Mouse (Mus musculus) left cerebral cortex, postnatal 36 days (tissue): ENCODE results near the gene Cd83. TPM values are rescaled to one million over a fixed set of nuclear protein-coding genes. Genes with fewer than 3 reads are reported as not detected.

ENCODE experiments used
- DNase-seq, 2 experiments: peaks; one replicate each; pipeline ENCODE4 v3.0.0; 2021 to 2022; ENCODE audit warnings: low spot score in 2 of 2, mixed read lengths in 1 of 2
- intact Hi-C: fragments of 180-260 bp; cut with DNase I; formaldehyde crosslinking; loops from one replicate; pipeline ENCODE4 v1.15.1; 2025
- total RNA-seq, 2 experiments: library from RNA; stranded (reverse); gene quantifications; 2 replicates each; pipeline ENCODE4 v1.2.3; 2021

The Cd83 gene
- 1 to 10 TPM; 7.7 to 9.6 TPM for total RNA-seq

GRCm38 (mm10) chr13:43784725-43785711 is at the start of gene Cd83:
TSS of gene Cd83 (plus strand) at chr13:43784775.
- intact Hi-C loops: no loop called here
- peak; percentile 55 to 74 for DNase-seq

DNA sequence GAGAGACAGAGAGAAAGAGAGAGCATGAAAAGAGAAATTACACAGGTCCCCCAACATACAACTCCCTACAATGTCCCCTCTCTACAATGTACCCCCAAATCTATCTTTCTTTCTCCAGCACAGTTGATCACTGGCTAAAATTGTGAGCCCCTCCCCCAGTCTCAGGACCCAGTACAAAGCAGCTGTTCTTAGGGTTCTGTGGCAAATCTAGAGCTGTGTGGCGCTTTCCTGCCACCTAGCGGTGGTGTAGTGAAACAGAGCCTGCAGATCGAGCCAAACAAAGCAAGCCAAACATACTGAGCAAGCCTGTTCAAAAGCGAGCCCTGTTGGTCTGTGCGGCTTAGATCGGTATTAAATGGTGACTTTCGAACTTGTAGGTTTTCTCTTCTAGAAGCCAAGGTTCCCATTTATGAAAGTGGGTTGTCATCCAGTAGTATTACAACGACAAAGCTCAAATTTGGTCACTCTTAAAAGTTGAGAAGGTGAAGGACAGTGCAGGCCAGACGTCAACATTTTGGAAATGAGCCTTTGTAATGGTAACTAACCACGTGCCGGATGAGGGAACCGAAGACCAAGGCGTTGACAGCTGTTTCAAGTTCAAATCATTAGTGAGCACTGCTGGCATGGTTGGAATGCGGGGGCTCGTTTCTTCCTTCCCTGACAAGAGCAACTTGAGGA is 44.8 kb upstream of the Cd83 start:
- intact Hi-C loops: loop anchor here (5.0 kb wide), 2 partner anchors 162 to 562 kb away; no protein-coding TSS in a partner anchor
- DNase-seq: peak; percentile 81 to 84

- no peak for DNase-seq
Observed at GRCm38 (mm10) chr13:43740276-43740608, 44.3 kb upstream of the Cd83 start.

DNA sequence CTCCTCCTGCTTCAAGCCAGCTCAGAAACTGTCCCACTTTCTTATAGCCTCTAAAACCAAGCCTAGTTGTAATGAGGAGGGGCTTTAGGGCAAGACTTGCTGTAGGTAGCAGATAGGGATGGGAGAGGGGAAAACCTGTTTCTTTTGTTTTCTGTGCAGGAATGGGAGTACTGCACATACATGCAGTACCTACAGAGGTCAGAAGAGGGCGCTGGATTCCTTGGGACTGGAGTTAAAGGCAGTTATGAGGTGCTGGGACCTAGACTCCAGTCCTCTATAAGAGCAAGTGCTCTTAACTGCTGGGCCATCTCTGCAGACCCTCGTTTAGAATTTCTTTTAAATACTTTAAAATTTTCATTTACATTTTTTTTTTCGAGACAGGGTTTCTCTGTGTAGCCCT is 41.9 kb upstream of the Cd83 start:
- intact Hi-C loops: no loop called here

More at GRCm38 (mm10) chr13:43740276-43740608, 44.3 kb upstream of the Cd83 start:
- intact Hi-C loops: no loop called here

GRCm38 (mm10) chr13:43744259-43744658 is 40.3 kb upstream of the Cd83 start:
- intact Hi-C loops: no loop called here
- DNase-seq: no peak

More for the DNA sequence above, 41.9 kb upstream of the Cd83 start:
- no peak for DNase-seq

- intact Hi-C loops: no loop called here
- DNase-seq: no peak
Observed at GRCm38 (mm10) chr13:43750301-43750700, 34.3 kb upstream of the Cd83 start.

- intact Hi-C loops: no loop called here
- no peak for DNase-seq
Observed at GRCm38 (mm10) chr13:43750966-43751365, 33.6 kb upstream of the Cd83 start.

DNA sequence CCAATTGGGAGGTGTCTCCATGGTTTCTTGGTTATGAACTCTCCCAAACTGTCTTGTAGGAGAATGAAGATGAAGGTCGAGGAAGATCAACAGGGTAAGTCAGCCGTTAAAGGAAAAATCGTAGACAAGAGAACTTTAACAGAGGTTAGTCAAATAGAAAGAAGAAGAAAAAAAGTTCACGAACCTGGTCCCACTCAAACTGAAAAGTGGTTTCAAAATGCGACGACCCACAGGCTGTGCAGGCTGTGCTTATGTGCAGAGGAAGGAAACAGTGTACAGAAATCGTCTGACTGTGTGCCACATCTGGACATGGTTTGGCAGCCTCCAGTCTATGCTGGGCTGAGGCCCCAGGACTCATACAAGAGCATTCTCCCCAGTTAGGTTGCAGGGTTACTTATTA is 32.2 kb upstream of the Cd83 start:
- DNase-seq: no peak
- intact Hi-C loops: no loop called here

- DNase-seq: no peak
- intact Hi-C loops: no loop called here
Observed at GRCm38 (mm10) chr13:43753652-43754051, 30.9 kb upstream of the Cd83 start.

GRCm38 (mm10) chr13:43754455-43755128 is 30.0 kb upstream of the Cd83 start:
- intact Hi-C loops: no loop called here
- DNase-seq: no peak

- no peak for DNase-seq
- intact Hi-C loops: no loop called here
Observed at GRCm38 (mm10) chr13:43755573-43755972, 29.0 kb upstream of the Cd83 start.

DNA sequence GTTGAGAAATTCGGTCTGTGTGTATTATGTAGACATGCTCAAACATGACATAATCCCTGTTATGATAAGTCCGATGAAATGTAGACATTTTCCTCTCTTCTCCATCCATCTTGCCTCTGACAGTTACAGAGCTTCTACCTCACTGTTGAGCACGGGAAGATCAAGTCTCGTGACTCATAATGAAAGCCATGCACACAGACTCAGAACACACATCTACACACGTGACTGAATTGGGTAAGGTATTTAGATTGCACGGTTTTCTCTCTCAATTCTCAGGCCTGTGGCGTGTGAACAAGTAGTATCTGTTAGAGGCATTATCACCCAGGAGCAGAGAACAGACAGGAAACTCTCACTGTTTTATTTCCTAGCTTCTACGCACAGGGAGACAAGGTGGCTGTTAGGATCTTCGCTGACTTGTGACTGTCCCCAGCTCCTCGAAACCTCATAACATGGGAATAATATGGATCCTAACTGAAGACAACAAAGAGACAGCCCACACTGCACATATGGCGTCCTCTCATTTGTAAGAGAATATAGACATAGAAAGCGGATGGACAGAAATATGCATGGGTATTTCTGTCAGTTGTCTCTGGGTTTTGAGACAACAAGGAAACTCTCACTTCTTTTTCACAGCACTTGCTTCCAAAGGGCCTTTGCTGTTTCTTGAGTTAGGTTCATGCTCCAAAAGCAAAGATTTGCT is 23.3 kb upstream of the Cd83 start:
- DNase-seq: no peak
- intact Hi-C loops: no loop called here

DNA sequence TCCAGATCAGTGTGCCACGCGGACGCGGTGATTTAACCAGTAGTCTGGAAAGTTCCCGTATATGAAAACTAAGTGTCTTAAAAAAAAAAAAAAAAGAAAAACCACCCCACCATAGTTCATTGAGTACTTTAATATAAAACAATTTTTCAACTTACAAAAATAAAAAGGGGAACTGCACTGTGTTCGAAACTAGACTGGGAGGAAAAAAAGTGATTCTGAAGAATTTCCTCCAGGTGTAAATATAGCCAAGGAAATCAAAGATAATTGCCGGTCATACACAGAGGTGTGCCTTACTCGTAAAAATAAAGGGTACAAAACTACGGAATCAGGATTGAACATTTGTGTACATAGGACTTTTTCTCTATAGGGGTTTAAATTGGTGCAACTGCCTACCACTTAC is 21.7 kb upstream of the Cd83 start:
- intact Hi-C loops: no loop called here
- no peak for DNase-seq

DNA sequence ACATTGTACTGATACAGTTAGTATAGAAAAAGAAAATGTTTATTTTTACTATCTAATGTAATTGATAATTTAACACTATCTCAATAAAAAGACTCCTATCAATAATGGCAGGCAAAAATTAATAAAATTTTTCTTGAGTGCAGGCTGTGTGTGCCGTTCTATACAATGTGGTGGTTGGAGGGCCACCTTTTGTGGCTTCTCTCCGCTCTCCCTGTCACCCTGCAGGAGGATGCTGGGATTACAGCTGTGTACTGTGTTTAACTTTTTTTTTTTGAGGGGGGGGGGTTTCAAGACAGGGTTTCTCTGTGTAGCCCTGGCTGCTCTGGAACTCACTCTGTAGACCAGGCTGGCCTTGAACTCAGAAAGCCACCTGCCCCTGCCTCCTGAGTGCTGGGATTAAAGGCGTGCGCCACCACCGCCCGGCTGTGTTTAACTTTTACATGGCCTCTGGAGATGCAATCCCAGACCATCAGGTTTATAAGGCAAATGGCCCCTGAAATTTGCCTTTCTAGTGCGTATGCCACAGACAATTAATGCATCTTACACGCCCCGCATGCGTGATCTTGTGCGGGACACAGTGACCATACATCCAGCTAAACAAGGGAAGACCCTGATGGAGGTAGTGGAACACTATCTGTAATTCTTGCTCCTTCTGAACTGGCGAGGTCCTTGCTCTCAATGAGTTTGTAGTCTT is 21.1 kb upstream of the Cd83 start:
- intact Hi-C loops: no loop called here
- no peak for DNase-seq

GRCm38 (mm10) chr13:43763995-43764579 is 20.5 kb upstream of the Cd83 start:
- DNase-seq: peak; percentile 23 to 45
- intact Hi-C loops: no loop called here

DNA sequence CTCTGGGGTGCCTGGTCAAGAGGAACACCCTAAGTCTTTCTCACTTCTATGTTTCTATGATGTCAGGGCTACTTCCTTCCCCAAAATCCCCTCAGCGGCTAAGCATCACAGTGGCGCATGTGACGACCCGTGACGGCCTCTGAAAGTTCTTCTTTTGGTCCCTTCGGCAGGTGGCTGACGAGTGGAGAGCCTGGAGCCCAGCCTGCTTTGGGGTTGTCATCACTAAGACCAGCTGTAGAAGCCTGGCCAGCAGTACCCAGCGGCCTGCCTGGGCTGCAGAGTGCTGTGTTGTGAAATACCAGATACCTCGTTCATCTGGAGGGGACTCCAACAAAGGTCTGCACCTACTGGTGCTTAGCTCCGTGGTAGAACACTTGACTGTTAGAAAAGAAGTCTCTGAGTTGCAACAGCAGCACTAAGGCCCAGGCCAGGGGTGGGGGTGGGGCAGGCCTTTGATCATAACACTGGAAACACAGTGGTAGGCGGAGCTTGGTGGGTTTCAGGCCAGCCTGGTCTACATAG is 19.2 kb upstream of the Cd83 start:
- DNase-seq: no peak
- intact Hi-C loops: no loop called here

- intact Hi-C loops: no loop called here
- DNase-seq: no peak
Observed at GRCm38 (mm10) chr13:43766786-43767680, 17.5 kb upstream of the Cd83 start.

DNA sequence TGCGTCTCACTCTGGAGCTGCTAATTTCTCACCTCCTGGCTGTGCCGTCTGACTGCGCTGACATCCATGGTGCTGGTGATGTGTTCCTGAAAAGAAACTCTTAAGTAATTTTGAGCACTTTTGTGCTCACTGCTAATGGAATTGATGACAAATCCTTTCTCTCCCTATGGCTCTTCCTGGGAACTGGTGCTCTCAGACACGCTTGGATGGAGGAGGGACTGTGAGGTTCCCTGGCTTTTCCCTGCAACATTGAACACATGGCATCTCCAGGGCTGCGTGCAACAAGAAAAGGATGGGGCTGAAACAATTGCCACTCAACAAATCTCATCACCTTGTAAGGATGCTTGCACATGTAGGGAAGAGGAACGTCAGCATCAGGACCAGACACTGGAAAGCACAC is 11.6 kb upstream of the Cd83 start:
- intact Hi-C loops: no loop called here
- no peak for DNase-seq
